Mouse (Mus musculus): ENCODE measurements at regions not wholly inside any gene's neighbourhood (a gene's known extent, or its start where the extent isn't known, plus 50 kb on each side); places are given as distances from the start of the nearest gene placed in this dataset.

DNA sequence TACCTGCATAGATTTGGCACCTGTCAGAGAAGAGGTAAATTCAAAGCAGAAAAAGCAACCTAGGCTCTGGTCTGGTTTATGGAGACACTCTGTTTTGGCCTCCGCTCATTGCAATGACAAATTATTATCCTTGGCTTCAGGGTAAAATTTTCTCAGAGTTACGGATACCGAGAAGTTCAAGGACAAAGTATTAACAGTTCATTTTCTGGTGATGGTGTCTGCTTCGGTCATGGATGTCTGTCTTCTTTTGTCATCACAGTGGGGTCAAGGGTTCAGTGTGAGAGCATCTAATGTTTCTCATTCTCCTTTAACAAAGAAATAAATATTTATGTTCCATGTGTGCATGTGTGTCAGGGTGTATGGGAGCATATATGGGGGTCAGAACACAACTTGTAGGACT lies 1261.0 kb upstream of the A1bg start:
- TF ChIP-seq CTCF (IDR thresholded peaks at IDR 0.05; ENCODE audit: extremely low read depth, insufficient read depth, insufficient read length, insufficient replicate concordance) (no peak), POLR2A (IDR thresholded peaks at IDR 0.05; ENCODE audit: low read depth, low read length) (no peak)

All from spleen, adult 2 months (tissue).